Mouse (Mus musculus) gastrocnemius, adult 2 months (tissue): Measurements from ENCODE around the gene Gapvd1. TPM values are rescaled to one million over a fixed set of nuclear protein-coding genes. Genes with fewer than 3 reads are reported as not detected.
"Not testable (repeated sequence)": the region's sequence is repeated elsewhere in the genome, so short reads cannot be mapped to it uniquely, and the experiment has no call there.

Source experiments
- DNase-seq: peaks from one replicate; pipeline ENCODE4 v3.0.0; 2022
- H3K27ac ChIP-seq: fragments of 200-600 bp; 2 replicates; pipeline ENCODE4 v1.8.1; 2022; ENCODE audit warnings: mild to moderate bottlenecking
- H3K4me3 ChIP-seq: fragments of 200-600 bp; 2 replicates; pipeline ENCODE4 v1.8.1; 2022; ENCODE audit warnings: mild to moderate bottlenecking, moderate library complexity
- CTCF ChIP-seq: fragments of 200-600 bp; IDR thresholded peaks from 2 replicates; pipeline ENCODE4 v1.8.1; 2022; ENCODE audit warnings: antibody characterized with exemption, mild to moderate bottlenecking, moderate library complexity
- intact Hi-C: fragments of 180-260 bp; cut with DNase I; formaldehyde crosslinking; loops from one replicate; pipeline ENCODE4 v1.15.1; 2025
- long read RNA-seq, 2 experiments: library from polyadenylated mRNA; stranded (forward); transcript quantifications; one replicate each; pipeline ENCODE4 v2.0.0; 2021
- total RNA-seq, 2 experiments: library from RNA; stranded (reverse); gene quantifications; 2 replicates each; pipeline ENCODE4 v1.2.3; 2021

Gene Gapvd1
- total RNA-seq: 10 to 100 TPM; 34.0 to 35.5 TPM
- long read RNA-seq, experiment 1, full-length matches to known transcripts: 4 of 21 reads
- long read RNA-seq, experiment 1, partial matches to known transcripts: 5 of 21 reads
- long read RNA-seq, experiment 1, other reads (novel, unspliced or antisense): 12 of 21 reads
- long read RNA-seq, experiment 2, full-length matches to known transcripts: 6 of 23 reads
- long read RNA-seq, experiment 2, partial matches to known transcripts: 2 of 23 reads
- long read RNA-seq, experiment 2, other reads (novel, unspliced or antisense): 15 of 23 reads

DNA sequence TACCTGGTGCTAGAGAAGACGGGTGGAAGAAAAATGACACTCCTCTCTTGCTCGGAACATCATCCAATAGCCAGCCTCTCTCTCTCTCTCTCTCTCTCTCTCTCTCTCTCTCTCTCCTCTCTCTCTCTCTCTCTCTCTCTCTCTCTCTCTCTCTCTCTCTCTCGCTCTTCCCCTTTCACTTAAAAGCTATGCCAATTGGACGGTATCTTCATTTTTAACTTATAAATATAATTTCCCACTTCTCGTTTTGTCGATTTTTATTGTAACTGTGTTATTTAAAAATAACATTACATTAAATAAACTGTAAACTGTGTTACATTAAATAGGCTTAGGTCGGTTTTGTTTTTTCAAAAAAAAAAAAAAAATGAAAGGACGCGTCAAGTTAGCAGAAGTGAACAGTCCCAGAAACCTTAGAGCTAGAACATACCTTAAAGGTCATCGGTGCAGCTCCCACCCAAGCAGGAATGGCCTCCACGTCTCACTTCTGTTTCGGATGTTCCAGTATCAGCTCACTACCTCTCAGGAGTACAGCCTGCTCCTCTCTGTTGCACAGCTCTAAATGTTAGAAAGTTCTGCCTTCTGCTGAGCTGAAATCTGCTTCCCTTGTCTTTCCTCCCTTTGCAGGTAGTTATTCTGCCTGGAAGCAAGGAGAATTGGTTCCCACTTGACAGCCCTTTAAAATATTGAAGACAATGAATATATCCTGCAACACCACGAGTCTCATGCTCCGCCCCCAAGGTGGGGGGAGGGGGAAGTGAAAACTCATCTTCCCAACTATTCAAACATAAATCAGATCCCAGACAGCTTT is at the start of gene Gapvd1:
Gene Gapvd1, minus strand, starts transcription at position 682 of the 808 bp plus-strand sequence.
- peak; percentile 22 for DNase-seq
- TF ChIP-seq CTCF: no peak
- intact Hi-C loops: loop anchor here (1.0 kb wide), 1 partner anchor 17 kb away; the partner anchor contains the start of gene Hspa5

DNA sequence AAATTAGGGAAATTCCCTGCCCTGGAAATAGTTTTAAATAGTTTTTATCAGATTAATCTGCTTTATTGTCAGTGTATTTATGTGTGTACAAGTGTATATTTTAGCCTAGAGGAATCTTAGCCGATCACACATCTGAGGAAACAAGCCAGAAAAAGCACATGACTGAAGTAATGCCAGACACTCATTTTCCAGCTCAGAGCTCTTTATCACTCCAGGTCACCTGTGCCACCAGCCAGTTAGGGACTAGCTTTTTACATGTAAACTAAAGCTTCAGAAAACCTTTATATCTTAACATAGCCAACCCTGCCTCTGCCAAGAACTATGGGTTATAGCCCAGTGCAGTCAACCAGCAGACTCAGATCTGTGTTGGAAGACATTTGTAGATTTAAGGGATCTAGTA is 49.8 kb upstream of the Gapvd1 start:
- Histone ChIP-seq H3K27ac (peak overlapping the region; percentile 95), H3K4me3 (no peak overlapping the region)
- no peak for TF ChIP-seq CTCF
- DNase-seq: no peak
- intact Hi-C loops: loop anchor here (2.0 kb wide), 1 partner anchor 20 kb away; no protein-coding TSS in a partner anchor

More for the DNA sequence above, at the start of gene Gapvd1:
- Histone ChIP-seq H3K4me3 (peak within 1 kb of the TSS; percentile 86), H3K27ac (peak within 1 kb of the TSS; percentile 96)

DNA sequence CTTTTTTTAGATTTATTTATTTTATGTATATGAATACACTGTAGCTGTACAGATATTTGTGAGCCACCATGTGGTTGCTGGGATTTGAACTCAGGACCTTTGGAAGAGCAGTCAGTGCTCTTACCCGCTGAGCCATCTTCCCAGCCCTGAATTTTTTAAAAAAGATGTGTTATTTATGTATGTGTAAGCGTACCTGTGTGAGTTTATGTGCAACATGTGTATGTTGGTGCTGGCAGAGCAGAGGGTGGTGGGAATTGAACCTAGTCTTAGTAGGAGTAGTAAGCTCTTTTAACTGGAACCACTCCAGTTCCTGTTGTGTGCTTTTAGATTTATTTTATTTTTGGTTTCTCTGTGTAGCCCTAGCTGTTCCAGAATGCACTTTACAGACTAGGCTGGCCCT is 49.1 kb upstream of the Gapvd1 start:
- Histone ChIP-seq H3K4me3 (peak overlapping the region; percentile 85), H3K27ac (peak overlapping the region; percentile 95)
- TF ChIP-seq CTCF: no peak
- intact Hi-C loops: loop anchor here (2.0 kb wide), 1 partner anchor 21 kb away; no protein-coding TSS in a partner anchor
- no peak for DNase-seq

DNA sequence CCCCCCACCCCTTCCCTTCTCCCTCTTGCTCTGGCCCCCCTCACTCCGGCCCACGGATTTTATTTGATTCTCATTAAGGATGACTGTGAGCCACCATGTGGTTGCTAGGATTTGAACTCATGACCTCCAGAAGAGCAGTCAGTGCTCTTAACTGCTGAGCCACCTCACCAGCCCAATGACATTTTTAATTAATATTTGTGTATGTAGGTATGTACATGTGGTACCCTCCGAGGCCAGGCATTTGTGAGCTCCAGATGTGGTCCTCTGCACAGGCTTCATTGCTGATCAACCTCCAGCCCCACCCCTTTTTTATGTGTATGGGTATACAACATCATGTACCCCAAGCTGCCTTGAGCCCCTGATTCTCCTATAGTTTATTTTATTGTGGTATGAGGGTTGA is 48.7 kb upstream of the Gapvd1 start:
- Histone ChIP-seq H3K4me3 (peak overlapping the region; percentile 85), H3K27ac (peak overlapping the region; percentile 95; the same call in 1 of the 2 replicates)
- no peak for DNase-seq
- intact Hi-C loops: loop anchor here (2.0 kb wide), 1 partner anchor 21 kb away; no protein-coding TSS in a partner anchor
- TF ChIP-seq CTCF: no peak

DNA sequence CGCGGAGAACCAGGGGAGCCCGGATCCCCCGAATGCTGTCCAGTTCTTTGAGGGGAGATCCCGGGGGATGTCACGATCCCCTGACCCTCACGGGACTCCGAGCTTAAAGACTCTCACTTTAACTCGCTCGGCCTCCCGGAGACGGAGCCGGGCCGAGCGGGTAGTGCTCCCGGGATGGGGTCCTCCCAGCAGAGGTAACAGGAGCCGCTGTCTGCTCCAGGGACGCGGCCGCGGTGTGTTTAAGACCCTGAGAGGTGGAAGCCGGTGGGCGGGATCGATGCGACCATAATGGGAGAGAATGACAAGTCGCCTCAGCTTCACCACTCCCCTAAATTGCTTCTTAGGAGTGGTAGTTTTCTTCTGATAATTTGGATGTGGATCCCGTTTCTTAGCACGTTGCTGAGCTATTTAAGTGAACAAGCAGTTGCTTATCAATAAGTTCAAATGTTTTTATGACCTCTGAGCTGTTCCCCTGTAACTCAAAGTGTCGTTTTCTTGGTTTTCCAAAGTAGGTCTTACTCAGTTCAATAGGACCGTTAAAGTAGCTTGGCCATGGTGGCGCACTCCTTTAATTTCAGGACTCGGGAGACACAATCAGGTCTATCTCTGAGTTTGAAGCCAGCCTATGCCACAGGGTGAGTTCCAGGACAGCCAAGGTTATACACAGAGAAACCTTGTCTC is 47.7 kb upstream of the Gapvd1 start:
- DNase-seq: peak; percentile 59
- intact Hi-C loops: not testable (repeated sequence)
- peak overlapping the region; percentile 85 for H3K4me3 ChIP-seq
- H3K27ac ChIP-seq: peak overlapping the region; percentile 95

DNA sequence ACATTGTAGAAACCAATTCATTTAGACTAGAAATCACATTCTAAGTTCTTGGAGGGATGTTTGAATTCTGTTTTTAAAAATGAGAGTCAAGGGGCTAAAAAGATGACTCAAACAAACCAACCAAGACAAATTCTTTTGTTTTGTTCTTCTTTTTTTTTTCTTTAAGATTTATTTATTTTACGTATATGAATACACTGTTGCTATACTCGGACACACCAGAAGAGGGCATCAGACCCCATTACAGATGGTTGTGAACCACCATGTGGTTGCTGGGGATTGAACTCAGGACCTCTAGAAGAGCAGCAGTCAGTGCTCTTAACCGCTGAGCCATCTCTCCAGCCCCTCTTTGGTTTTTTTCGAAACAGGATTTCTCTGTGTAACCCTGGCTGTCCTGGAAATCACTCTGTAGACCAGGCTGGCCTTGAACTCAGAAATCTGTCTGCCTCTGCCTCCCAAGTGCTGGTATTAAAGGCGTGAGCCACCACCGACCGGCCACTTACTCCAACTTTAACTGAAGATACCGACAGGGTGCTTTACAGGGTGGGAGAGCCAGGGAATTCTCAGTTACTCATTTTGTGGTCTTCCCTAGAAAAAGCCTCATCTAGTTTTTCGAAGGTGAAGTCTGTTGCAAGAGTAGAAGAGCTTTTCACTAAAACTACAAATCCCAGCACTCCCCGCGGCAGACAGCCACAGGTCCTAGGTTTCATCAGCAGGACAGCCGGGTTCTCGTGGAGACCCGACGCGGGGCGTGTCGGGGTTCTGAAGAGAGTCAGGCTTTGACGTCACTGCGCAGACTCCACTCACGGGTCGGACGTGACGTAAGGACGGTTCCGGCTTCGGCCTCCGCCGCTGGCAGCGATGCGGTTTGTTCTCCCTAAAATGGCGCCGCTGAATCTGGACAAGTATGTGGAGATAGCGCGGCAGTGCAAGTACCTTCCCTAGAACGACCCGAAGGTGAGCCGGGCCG is 46.8 kb upstream of the Gapvd1 start:
- intact Hi-C loops: no loop called here
- DNase-seq: peak; percentile 98

DNA sequence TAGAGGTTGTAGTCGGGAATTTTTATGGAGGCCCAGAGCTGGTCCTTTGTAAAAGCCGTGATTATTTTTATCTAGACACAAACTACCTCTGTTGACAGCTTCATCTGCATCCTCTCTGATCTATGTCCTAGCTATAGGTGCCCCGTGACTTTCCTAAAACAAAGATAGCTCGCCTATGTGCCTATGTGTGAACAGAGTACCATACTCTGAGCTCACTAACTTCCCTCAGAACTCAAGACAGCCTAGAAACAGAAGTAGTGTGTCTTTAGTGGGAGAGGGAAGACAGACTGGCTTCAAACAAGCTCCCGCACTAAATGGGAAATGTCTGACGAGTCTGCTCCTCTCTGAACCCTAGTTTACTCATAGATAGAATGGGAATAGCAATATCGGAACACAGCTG is 45.3 kb upstream of the Gapvd1 start:
- DNase-seq: no peak
- TF ChIP-seq CTCF: no peak
- Histone ChIP-seq H3K27ac (peak overlapping the region; percentile 91), H3K4me3 (peak overlapping the region; percentile 87)
- intact Hi-C loops: no loop called here

More for the DNA sequence above, 46.8 kb upstream of the Gapvd1 start:
- peak overlapping the region; percentile 95 for H3K27ac ChIP-seq
- peak overlapping the region; percentile 85 for H3K4me3 ChIP-seq
- TF ChIP-seq CTCF: peak; percentile 28; the same call in 1 of the 2 replicates

DNA sequence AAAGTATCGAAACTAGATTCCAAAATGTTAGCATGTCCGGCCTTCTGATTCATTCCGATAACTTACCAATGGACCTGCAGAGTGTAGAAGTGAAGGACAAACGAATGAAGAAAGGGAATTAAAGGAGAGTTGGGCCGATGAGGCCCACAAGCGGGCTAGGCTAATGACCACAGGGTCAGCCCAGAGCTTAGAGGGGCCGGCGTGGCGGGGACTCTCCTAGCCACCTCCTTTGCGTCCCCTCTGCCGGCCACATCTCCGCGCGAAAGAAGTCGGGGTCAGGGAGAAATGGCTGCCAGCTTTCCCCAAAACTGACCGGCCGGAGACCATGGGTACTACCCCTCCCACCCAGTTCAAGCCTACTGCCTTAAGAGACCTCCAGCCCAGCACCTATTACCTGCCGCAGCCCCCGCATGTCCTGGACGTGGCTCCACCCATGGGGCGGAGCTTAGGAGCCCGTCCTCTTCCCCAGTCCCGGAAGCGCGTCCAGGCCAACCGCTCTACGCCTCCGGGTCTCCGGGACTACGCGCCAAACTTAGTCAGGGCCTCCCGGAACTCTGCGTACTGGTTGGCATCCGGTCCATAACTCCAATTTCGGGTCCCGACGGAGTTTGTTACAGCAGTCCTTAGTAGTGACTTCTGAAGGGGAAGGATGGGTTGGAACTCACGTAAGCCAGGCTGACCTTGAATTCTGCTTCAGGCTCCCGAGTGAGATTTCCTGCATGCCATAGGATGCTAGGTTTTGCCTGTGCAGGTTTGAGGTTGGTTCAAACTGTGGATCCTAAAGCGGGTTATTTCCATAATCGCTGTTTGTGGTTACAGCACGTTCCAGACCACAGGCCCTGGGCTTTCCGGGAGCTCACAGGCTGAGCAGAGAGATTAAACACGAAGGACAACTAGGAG is 44.6 kb upstream of the Gapvd1 start, which contains the start of gene Rabepk:
Gene Rabepk, minus strand, starts transcription at position 556 of the 900 bp plus-strand sequence.
- H3K27ac ChIP-seq: peak within 1 kb of the TSS; percentile 91
- intact Hi-C loops: loop anchor here (2.0 kb wide), 1 partner anchor 27 kb away; no protein-coding TSS in a partner anchor
- no peak for TF ChIP-seq CTCF
- H3K4me3 ChIP-seq: peak within 1 kb of the TSS; percentile 87
- peak; percentile 91 for DNase-seq

DNA sequence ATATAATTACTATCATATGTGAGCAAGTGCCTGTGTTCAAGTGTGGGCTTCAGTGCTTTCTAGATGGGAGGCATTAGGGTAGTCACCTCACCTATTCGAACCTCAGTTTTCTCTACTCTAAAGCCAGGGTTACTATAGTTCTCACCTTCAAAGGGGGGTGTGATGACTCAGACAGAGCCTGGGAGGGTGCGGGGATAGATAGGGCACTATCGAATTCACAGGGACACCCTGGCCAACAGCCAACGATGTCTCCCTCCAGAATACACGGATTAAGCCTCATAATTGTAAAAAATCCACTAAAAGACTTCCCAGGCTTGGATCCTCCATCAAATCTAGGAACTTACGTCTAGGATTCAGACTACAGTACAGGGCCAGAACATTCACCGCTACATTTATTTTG is 40.4 kb upstream of the Gapvd1 start:
- no peak for TF ChIP-seq CTCF
- intact Hi-C loops: no loop called here
- H3K27ac ChIP-seq: no peak overlapping the region

DNA sequence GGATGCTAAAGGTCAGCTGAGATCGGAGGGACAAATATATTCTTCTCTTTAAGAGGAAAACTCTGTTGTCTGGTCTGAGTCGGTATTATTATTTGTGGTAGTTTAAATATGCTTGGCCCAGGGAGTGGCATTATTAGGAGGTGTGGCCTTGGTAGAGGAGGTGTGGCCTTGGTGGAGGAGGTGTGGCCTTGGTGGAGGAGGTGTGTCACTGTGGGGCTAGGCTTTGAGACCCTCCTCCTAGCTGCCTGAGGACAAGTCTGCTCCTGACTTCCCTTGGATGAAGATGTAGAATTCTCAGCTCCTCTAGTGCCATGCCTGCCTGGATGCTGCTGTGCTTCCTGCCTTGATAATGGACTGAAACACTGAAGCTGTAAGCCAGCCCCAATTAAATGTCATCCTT is 39.5 kb upstream of the Gapvd1 start:
- no peak for TF ChIP-seq CTCF
- Histone ChIP-seq H3K4me3 (no peak overlapping the region), H3K27ac (no peak overlapping the region)
- DNase-seq: no peak
- intact Hi-C loops: no loop called here

More for the DNA sequence above, 40.4 kb upstream of the Gapvd1 start:
- DNase-seq: no peak
- H3K4me3 ChIP-seq: no peak overlapping the region

DNA sequence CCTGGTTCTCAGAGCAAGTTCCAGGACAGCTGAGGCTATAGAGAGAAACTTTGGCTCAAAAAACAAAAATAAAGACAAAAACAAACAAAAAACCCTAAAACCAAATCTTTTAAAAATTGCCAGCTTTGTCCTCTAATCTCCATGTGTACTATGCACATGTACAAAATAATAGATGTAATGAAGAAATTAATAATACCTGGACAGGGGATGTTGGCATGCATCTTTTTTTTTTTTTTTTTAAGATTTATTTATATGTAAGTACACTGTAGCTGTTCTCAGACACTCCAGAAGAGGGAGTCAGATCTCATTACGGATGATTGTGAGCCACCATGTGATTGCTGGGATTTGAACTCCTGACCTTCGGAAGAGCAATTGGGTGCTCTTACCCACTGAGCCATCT is 37.5 kb upstream of the Gapvd1 start:
- DNase-seq, intact Hi-C loops, H3K27ac ChIP-seq, H3K4me3 ChIP-seq: not testable (repeated sequence)
